Mouse (Mus musculus) myocyte (in vitro differentiated cells): ENCODE data around the gene Pgap3.

Experiments
- CEBPB ChIP-seq: IDR thresholded peaks from 2 replicates; pipeline ENCODE4 v1.6.1; 2011; ENCODE audit warnings: mild to moderate bottlenecking, moderate library complexity; ENCODE audit not compliant: poor library complexity, insufficient read depth, severe bottlenecking
- MAX ChIP-seq: IDR thresholded peaks from one replicate; pipeline ENCODE4 v1.6.1; 2011; ENCODE audit warnings: low read depth, mild to moderate bottlenecking, control low read depth
- MYOG ChIP-seq, 3 experiments: IDR thresholded peaks; one replicate each; pipeline ENCODE4 v1.6.1; 2011; ENCODE audit warnings: control low read depth in 2 of 3, low read depth in 2 of 3, mild to moderate bottlenecking in 2 of 3; ENCODE audit not compliant: insufficient read length in 2 of 3, control insufficient read depth in 1 of 3, insufficient read depth in 1 of 3
- POLR2A ChIP-seq: IDR thresholded peaks from one replicate; pipeline ENCODE4 v1.6.1; 2011; ENCODE audit warnings: low read depth, mild to moderate bottlenecking, control low read depth, moderate library complexity; ENCODE audit not compliant: insufficient read length
- POLR2AphosphoS2 ChIP-seq: IDR thresholded peaks from one replicate; pipeline ENCODE4 v1.6.1; 2011; ENCODE audit warnings: low read depth, control low read depth; ENCODE audit not compliant: insufficient read length
- REST ChIP-seq: IDR thresholded peaks from one replicate; pipeline ENCODE4 v1.6.1; 2011; ENCODE audit warnings: mild to moderate bottlenecking, control low read depth, moderate library complexity; ENCODE audit not compliant: insufficient read depth, insufficient read length
- SRF ChIP-seq: IDR thresholded peaks from one replicate; pipeline ENCODE4 v1.6.1; 2011; ENCODE audit warnings: low read depth; ENCODE audit not compliant: control insufficient read depth, insufficient read length
- TCF12 ChIP-seq: IDR thresholded peaks from one replicate; pipeline ENCODE4 v1.6.1; 2011; ENCODE audit warnings: mild to moderate bottlenecking, control low read depth; ENCODE audit not compliant: poor library complexity, insufficient read depth, severe bottlenecking
- USF1 ChIP-seq: IDR thresholded peaks from one replicate; pipeline ENCODE4 v1.6.1; 2011; ENCODE audit warnings: low read depth, mild to moderate bottlenecking, control low read depth, moderate library complexity

DNA sequence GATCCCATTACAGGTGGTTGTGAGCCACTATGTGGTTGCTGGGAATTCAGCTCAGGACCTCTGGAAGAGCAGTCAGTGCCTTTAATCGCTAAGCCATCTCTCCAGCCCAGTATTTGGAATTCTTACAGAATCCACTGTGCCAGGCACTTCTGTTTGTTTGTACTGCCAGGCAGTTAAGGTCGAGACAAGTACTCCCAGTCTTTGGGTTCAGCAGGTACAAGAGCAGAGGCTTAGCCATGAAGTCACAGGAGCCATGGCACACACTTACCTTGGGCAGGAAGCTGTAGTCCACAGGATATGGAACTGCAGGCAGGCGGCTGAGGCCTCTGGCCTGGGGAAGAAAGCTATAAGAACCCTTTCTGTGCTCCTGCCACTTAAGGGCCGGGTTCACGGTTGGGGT is 36.5 kb downstream of the Pgap3 start:
- no peak for TF ChIP-seq POLR2AphosphoS2
- TF ChIP-seq POLR2A, result no peak
- TF ChIP-seq USF1, result no peak
- no peak for TF ChIP-seq SRF
- TF ChIP-seq MAX, result no peak
- TF ChIP-seq CEBPB, result no peak
- no peak for TF ChIP-seq MYOG (IDR thresholded peaks at IDR 0.05; ENCODE audit: control insufficient read depth in 1 of 3, insufficient read depth in 1 of 3, insufficient read length in 2 of 3, low read depth in 2 of 3)
- TF ChIP-seq TCF12, result no peak
- no peak for TF ChIP-seq REST
